Comparison of ENCODE assay signal across 1 mouse cellular context in the genomic region with DNA sequence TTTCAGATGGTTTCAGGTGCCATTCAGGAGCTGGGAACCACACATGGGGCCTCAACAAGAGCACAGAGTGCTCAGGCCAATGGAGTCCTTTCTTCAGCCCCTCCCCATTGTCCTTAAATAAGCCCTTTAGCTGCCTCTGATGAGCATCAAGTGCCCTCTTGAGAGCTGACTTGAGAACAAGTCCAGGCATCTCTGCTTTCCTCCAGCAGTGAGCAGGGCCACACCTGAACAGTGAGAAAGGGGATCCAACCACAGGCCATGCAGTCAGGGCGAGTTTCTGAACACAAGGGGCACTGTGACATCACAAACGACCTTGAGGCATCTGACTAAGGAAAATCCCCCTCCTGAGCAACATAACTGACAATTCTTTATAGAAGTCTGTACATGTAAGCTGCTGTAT.
TF ChIP-seq lines count a peak whose summit lies in the region.

No protein-coding gene starts in this region.

TF ChIP-seq in CH12.LX, 34 proteins besides CTCF, POLR2A, EP300 and RAD21 (continued from another document):
- TF ChIP-seq TBP (conservative IDR thresholded peaks at IDR 0.05; ENCODE audit: low read depth, low read length), result no peak
- no peak for TF ChIP-seq JUN (IDR thresholded peaks at IDR 0.05; ENCODE audit: insufficient read depth, low read depth, low read length)
- no peak for TF ChIP-seq ZNF384 (IDR thresholded peaks at IDR 0.05; ENCODE audit: low read depth, low read length)
- no peak for TF ChIP-seq ELF1 (IDR thresholded peaks at IDR 0.05; ENCODE audit: low read depth, low read length)
